Mouse (Mus musculus): ENCODE data around the gene Gm21885.
A peak's percentile ranks its signal among the peaks of the same experiment; 100 is the strongest.

Gene Gm21885

GRCm38 (mm10) chr11:94268761-94269160 is 12.9 kb upstream of the Gm21885 start:
- DNase-seq (ENCODE audit: low spot score in 2 of 2): no peak

GRCm38 (mm10) chr11:94269906-94270305 is 11.8 kb upstream of the Gm21885 start:
- DNase-seq (ENCODE audit: low spot score in 2 of 2): no peak

GRCm38 (mm10) chr11:94271015-94271414 is 10.7 kb upstream of the Gm21885 start:
- DNase-seq (ENCODE audit: low spot score in 2 of 2): no peak

- DNase-seq (ENCODE audit: low spot score in 2 of 2): no peak
Measured at GRCm38 (mm10) chr11:94272960-94273927, 8.4 kb upstream of the Gm21885 start.

- no peak for DNase-seq (ENCODE audit: low spot score in 2 of 2)
Measured at GRCm38 (mm10) chr11:94274206-94274867, 7.3 kb upstream of the Gm21885 start.

GRCm38 (mm10) chr11:94275226-94275625 is 6.4 kb upstream of the Gm21885 start:
- no peak for DNase-seq (ENCODE audit: low spot score in 2 of 2)

- no peak for DNase-seq (ENCODE audit: low spot score in 2 of 2)
Measured at GRCm38 (mm10) chr11:94275686-94276085, 6.0 kb upstream of the Gm21885 start.

- DNase-seq (ENCODE audit: low spot score in 2 of 2): peak; percentile 94 to 96
Measured at GRCm38 (mm10) chr11:94276869-94277337, 4.8 kb upstream of the Gm21885 start.

- DNase-seq (ENCODE audit: low spot score in 2 of 2): no peak
Measured at GRCm38 (mm10) chr11:94282291-94282690, 618 bp downstream of the Gm21885 start.

GRCm38 (mm10) chr11:94283536-94284099 is 1.9 kb downstream of the Gm21885 start:
- DNase-seq (ENCODE audit: low spot score in 2 of 2): no peak

- no peak for DNase-seq (ENCODE audit: low spot score in 2 of 2)
Measured at GRCm38 (mm10) chr11:94285886-94286574, 4.4 kb downstream of the Gm21885 start.

GRCm38 (mm10) chr11:94287105-94287504 is 5.4 kb downstream of the Gm21885 start:
- DNase-seq (ENCODE audit: low spot score in 2 of 2): no peak

GRCm38 (mm10) chr11:94290062-94290740 is 8.5 kb downstream of the Gm21885 start:
- no peak for DNase-seq (ENCODE audit: low spot score in 2 of 2)

- no peak for DNase-seq (ENCODE audit: low spot score in 2 of 2)
Measured at GRCm38 (mm10) chr11:94294996-94295845, 13.5 kb downstream of the Gm21885 start.

- no peak for DNase-seq (ENCODE audit: low spot score in 2 of 2)
Measured at GRCm38 (mm10) chr11:94312733-94313132, 31.1 kb downstream of the Gm21885 start.

- DNase-seq (ENCODE audit: low spot score in 2 of 2): no peak
Measured at GRCm38 (mm10) chr11:94314098-94314652, 32.5 kb downstream of the Gm21885 start.

- DNase-seq (ENCODE audit: low spot score in 2 of 2): no peak
Measured at GRCm38 (mm10) chr11:94315308-94315707, 33.6 kb downstream of the Gm21885 start.

GRCm38 (mm10) chr11:94316528-94316927 is 34.9 kb downstream of the Gm21885 start:
- DNase-seq (ENCODE audit: low spot score in 2 of 2): no peak

- no peak for DNase-seq (ENCODE audit: low spot score in 2 of 2)
Measured at GRCm38 (mm10) chr11:94317014-94317413, 35.3 kb downstream of the Gm21885 start.

GRCm38 (mm10) chr11:94317515-94317914 is 35.8 kb downstream of the Gm21885 start:
- no peak for DNase-seq (ENCODE audit: low spot score in 2 of 2)
